Mouse (Mus musculus): ENCODE measurements at regions not wholly inside any gene's neighbourhood (a gene's known extent, or its start where the extent isn't known, plus 50 kb on each side); places are given as distances from the start of the nearest gene placed in this dataset.

DNA sequence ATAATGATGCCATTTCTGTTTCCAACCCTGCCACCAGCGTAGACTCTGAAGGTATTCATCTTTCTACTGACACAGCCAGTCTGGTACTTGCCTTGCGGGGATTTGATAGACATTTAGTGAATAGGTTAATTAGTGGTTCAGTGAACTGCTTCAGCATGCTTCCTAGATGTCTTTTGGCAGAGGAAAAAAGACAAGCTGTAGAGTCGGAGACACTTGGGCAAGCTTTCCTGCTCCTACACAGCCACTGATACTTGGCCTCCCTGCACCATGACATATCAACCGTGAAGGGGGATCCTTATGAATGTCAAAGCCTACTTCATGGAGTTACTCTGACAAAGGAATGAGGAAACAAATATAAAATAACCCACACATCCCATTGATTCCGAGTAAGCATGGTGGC lies 308.7 kb downstream of the Kctd12 start:
- in situ Hi-C loops (cut with MboI; ENCODE audit: low sequenced_read_pairs): no loop called here

DNA sequence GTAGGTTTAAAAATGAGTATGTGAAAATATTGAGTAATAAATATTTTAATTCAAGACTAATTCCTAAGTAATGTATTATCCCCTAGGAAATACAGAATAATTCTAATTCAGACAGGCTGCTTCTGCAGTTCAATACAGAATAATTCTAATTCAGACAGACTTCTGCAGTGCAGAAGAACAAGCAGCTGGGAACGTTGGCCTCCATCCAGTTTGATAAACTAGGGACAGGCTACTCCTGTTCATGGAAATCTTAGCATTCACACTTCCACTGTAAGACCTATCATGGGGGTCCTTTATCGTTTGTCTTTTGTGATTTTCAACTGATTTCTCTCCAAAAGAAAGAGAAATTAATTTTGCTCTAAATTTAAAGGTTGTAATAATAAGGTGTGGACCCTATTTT lies 319.2 kb downstream of the Kctd12 start:
- in situ Hi-C loops (cut with MboI; ENCODE audit: low sequenced_read_pairs): no loop called here

DNA sequence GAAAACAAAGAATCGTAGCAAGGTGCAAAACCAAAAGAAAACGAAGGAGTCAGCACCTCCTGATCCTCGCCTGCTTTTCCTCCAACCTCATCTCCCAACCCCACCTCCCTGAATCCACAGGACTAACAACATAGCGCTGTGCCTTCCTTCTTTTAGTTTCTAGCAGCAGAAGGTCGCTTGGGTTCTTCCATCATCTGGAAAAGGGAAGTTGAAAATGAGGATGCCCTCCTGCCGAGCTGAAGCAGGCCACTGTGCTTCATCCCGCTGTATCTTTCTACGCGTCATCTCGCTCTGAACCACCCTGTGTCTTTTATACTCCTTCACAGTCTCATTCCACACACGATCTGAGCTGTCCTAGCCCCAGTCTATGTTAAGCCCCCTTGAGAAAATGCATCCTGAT lies 322.1 kb downstream of the Kctd12 start:
- in situ Hi-C loops (cut with MboI; ENCODE audit: low sequenced_read_pairs): no loop called here

DNA sequence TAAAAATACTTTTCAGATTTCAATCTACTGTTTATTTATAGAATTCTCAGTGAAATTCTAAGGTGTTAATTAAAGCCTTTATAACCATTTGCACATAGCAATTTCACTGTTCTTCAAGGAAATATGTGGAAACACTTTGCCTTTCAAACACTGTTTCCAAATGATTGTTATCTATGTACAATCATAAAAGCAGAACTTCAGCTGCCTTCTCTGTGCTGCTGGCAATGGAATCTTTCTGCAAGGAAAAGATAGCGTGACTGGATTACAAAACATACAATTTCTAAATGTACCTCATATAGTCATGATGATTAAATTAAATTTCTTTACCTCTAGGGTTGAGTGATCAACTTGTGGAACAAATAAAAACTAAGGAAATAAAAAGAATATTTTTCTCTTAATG lies 326.2 kb downstream of the Kctd12 start:
- in situ Hi-C loops (cut with MboI; ENCODE audit: low sequenced_read_pairs): no loop called here

DNA sequence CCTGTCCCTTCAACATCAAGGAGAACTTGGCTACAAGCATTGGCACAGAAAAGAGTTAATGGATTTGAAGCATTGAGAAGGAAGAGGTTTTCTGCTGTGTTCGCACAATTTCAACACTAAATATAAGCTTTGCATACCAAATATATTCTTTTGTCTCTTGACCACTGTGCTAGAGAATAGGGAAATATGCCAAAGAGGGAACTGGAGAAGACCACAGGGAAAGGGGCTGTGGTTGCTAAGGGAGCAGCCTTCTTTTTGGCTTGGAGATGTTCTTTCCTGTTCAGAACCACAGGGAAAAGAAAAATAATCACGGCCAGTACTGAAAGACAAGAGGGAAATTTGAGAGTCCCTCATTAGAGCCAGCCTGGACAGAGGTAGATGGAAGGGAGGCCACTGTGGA lies 352.8 kb downstream of the Kctd12 start:
- in situ Hi-C loops (cut with MboI; ENCODE audit: low sequenced_read_pairs): no loop called here

DNA sequence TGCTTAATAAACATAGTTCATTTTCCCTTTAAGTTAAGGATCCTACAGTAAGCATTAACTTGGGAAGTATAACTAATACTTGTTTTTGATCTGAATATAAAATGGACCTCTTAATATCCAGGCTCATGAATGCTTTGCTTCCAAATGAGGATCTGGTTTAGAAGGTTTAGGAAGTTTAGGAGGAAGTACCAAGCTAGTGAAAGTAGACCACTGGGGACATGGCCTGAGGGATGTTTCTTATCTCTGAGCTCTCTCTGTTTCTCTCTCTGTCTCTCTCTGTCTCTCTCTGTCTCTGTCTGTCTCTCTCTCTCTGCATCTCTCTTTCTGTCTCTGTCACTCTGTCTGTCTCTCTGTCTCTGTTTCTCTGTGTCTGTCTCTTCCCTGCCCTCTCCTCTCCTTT lies 360.9 kb downstream of the Kctd12 start:
- in situ Hi-C loops (cut with MboI; ENCODE audit: low sequenced_read_pairs): no loop called here

DNA sequence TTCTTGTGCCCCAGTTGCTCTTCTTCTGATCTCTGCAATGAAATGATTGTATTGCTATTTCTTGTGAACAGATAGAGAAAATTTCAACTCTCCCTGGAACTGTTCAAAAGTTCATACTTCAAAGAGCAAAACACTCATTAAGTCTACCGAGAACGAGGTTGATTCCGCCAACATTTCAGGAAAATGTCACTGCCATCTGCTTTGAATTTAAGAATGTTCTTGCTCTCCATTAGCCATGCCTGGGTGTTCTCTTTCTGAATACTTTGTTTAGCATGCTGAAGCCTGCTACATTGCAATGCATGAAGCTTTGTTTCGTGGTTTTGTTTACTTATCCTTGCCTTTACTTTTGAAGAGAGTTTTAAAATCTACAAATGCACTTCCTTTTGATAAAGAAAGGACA lies 363.4 kb downstream of the Kctd12 start:
- in situ Hi-C loops (cut with MboI; ENCODE audit: low sequenced_read_pairs): no loop called here

DNA sequence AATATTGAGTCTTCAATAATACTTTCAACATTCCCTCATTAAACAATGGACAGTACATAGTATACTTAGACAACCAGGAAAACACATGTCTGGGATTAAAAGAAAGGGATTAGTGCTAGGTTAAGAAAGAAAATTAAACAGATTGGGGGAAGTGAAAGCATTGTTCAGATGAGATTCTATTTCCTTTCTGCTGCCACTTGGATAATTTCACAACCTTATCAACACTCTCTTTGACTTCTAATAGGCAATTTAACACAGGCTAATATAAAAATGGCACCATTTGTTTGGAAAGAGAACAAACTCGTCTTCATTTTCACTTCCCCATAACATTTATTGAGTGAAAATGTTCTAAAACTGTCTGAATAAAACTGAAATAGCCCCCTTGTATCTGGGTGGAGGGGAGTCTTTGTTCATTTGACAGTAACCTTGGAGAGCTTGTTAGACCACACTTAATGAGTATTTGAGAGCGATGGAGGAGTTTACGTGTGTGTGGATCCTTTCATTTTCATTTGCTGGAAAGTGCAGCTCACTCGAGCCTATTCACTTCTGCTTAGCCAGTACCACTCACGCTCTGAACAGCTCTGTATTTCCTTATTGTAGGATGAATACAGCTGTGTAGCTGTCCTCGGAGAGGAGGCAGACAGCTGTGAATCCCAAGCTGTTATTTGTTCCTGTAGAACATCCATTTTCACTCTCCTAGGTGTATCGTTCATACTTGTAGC lies 366.7 kb downstream of the Kctd12 start:
- in situ Hi-C loops (cut with MboI; ENCODE audit: low sequenced_read_pairs): no loop called here

DNA sequence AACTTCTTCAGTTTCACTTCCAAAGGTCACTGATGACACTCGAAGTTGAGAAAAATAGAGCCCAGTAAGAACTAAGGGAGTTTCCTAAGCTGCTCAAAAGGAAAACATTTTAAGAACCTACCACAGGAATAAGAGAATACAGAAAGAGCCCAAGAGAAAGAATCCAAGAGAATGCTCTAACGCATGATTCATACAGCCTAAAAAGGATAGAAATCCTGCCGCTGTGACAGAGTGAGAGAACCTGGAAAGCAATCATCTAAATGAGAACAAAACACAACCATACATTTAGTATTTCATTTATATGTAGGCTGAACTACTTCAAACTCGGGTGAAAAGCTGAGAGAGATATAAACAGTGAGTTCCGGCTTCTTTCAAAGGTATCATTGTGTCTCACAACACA lies 376.4 kb downstream of the Kctd12 start:
- in situ Hi-C loops (cut with MboI; ENCODE audit: low sequenced_read_pairs): no loop called here

DNA sequence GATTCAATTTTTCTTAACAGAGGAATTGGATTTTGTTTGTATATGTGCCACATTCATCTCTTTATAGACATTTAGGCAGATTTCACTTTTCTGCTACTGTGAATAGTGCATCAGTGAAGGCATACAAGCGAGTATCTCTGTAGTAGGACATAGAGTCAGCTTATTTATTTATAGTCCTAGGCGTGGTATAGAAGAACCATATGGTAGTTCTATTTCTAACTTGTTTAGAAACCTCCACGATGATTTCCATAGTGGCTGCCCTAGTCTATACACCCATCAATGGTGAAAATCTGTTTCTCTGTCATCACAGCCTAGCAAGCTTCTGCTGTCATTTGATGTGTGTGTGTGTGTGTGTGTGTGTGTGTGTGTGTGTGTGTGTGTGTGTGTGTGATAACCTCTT lies 387.6 kb downstream of the Kctd12 start:
- in situ Hi-C loops (cut with MboI; ENCODE audit: low sequenced_read_pairs): no loop called here

DNA sequence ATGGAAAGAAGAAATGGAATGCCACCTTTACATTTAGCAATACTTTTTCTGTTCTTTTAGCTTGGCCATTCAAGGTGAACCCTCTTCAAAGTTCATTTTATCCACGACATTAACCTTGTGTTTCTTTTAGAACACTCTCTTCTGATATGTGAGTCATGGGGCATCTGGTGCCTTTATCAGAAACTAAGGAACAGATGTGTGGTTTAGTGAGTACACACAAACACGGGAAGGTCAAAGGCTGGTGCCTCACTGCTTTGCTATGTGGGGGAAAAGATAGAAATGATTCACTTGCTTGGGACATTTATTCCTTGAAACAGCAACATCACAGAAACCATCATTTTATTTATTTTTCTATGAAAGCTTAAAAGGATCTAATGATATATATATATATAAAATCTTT lies 428.7 kb downstream of the Kctd12 start:
- in situ Hi-C loops (cut with MboI; ENCODE audit: low sequenced_read_pairs): no loop called here

DNA sequence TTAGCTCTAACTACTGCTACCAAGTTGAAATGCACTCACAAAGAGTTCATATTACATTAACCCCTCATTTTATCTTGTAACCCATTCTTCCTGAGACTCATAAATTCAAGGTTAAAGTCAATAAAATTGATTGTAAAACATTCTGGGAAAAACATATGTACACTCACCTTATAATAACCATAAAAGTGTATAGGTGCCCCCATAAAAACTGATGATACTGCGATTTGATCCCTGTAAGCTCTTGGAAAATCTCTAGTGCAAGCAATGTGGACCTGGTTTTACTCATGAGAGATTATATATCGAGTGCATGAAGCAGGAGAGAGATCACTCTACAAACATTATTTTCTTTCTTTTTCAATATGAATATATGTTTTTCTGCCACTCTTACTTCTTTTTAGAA lies 429.8 kb downstream of the Kctd12 start:
- in situ Hi-C loops (cut with MboI; ENCODE audit: low sequenced_read_pairs): no loop called here

DNA sequence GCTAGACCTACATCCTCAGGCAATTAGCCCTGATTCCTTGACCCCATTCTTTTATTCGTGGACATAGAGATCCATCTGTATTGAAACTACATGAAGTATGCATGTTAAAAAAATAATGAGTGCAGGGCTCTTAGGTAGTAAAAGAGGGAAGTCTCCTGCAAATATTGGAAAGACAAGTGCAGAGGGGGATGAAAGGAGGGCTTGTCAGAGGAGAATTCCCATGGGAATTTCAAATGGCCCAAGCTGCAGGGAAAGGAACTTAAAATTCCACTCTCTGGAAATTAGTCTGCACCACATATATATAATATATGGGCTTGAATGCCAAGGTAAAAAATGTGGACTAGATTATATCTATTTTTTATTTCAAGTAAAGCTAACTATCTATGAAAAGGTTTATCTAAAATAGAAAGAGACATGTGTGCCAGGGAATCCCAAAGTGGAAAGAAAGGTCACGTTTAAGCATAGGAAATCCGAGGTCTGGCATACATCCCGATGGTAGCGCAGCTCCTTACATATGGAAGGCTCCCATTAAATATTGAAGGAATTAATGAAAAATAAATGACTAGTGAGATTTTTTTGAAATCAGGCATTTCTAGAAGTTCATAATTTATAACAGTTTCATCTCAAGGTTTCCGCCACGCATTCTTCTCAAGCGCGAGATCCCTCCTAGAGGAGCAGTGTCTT lies 457.4 kb downstream of the Kctd12 start:
- in situ Hi-C loops (cut with MboI; ENCODE audit: low sequenced_read_pairs): no loop called here

DNA sequence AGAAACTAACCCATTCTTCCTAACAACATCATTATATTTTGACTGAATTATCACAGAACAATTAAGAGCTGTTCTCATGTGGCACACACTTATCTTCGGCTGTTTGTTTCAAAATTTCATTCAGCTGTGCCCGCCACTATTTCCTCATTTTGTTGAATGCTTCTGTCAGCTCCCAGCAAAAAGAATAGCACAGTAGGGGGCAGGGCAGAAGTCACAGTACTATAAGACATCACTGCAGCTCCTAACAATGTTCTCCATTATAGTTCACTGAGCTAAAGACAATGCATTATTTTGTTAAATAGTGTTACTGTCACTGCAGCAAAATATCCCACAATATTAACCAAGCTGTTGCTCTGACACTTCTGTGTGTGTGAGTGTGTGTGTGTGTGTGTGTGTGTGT lies 465.7 kb downstream of the Kctd12 start:
- in situ Hi-C loops (cut with MboI; ENCODE audit: low sequenced_read_pairs): loop anchor here (10.0 kb wide), 1 partner anchor 468 kb away; the partner anchor contains the start of gene Kctd12

DNA sequence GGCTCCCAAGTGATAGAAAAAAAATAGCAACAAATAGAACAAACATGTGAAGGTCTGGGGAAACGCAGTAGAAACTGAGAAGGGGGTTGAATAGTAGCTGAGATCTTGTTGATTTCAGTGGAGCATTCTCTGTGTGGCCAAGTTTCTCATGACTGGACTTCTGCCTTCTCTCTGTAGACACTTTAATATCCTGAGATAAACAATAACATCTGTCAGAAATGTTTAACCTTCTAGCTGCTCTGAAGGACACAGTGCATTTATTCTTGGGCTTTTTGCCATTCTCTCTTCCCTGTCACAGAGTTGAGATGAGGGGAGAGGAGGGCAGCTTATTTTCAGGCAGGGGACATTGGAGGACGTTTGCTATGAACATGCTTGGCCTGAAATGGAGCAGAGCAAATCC lies 467.9 kb downstream of the Kctd12 start:
- in situ Hi-C loops (cut with MboI; ENCODE audit: low sequenced_read_pairs): loop anchor here (10.0 kb wide), 1 partner anchor 470 kb away; the partner anchor contains the start of gene Kctd12

DNA sequence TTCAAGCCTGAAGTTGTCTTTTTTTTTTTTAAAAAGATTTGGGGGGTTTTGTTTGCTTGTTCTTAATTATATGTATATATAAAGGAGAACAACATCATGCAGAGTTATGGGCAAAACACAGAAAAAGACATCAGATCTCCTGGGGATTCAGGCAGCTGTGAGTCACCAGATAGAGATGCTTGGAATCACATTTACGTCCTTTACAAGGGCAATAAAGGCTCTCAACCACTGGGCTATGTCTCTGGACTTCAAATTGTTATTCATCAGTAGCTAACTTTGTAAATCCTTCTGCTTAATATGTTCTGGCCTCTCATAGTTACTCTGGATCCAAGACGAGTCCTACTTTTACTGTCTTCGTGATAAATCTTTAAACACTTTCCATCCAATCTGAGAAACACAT lies 469.8 kb downstream of the Kctd12 start:
- in situ Hi-C loops (cut with MboI; ENCODE audit: low sequenced_read_pairs): loop anchor here (10.0 kb wide), 1 partner anchor 472 kb away; the partner anchor contains the start of gene Kctd12

DNA sequence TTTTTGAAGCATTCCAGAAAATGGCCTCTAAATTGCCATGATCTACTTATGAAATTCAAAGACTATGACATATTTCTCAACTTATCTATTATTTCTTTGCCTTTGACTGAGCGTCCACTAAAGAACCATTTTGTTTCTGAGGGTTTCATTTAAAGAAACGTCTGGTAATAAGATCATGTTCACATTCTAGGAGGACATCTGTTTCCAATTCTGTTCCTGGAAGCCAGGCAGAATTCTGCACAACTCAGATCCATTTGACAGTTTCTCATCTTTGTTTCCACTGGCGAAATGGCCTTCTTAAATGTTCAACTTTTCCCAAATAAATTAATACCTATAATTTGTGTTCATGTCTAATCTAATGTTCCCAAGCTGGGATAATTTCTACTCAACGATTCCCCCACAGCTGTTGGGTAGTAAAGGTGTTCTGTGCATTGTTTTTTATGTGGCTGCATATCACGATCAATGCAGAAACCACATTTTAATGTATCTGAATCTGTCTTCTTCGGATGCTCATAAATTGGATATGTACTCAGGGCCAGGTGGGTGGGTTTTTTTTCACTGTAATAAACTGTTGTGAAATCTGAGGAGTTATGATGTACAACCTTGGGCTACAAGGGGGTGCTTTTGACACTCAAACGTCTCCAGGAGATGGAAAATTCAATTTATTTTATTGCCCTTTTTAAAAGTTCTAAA lies 470.6 kb downstream of the Kctd12 start:
- in situ Hi-C loops (cut with MboI; ENCODE audit: low sequenced_read_pairs): loop anchor here (10.0 kb wide), 1 partner anchor 473 kb away; the partner anchor contains the start of gene Kctd12

DNA sequence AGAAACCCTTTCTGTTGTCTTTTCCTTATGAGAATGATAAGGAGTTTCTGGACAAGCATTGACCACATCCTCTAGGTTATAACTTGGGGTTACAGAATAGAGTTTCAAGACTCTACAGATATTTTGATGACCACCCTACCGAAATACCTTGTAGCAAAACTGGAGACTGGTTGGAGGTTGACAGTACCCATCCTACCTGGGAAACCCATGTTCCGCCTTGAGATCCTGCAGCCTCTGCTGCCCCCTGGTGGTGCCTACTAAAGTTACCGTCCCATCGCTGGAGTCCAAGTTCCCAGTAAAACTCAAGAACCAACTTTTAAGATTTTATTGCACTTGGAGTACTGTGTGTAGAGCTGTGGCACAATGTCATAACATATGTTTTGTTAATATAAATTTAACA lies 472.1 kb downstream of the Kctd12 start:
- in situ Hi-C loops (cut with MboI; ENCODE audit: low sequenced_read_pairs): loop anchor here (10.0 kb wide), 1 partner anchor 474 kb away; the partner anchor contains the start of gene Kctd12

DNA sequence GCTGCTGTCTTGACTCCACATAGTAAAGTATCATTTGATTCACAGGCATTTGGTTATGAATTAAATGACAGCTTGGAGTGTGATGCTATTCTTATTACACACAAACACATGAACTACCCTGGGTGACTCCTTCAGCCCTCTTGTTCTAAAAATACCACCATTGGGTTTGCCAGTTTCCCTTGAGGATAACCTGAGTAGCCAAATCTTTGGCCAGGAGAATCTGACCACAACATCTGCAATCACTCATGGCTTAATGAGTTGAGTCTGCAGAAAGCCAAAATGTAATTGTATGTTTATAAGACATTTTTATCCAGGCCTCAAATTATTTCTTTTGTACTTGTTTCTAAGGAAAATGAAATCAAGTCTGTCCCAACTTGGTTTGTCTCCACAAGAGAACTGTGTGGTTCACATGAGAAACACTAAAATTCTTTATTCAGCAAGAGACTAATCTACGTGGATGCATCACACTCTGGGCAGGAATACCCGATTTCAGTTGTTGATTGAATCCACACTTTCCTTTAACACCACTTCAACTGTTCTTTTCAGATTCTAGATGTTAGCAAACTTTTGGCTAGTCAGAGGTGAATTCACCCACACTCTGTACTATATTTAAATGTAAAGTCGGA lies 476.6 kb downstream of the Kctd12 start:
- in situ Hi-C loops (cut with MboI; ENCODE audit: low sequenced_read_pairs): no loop called here

DNA sequence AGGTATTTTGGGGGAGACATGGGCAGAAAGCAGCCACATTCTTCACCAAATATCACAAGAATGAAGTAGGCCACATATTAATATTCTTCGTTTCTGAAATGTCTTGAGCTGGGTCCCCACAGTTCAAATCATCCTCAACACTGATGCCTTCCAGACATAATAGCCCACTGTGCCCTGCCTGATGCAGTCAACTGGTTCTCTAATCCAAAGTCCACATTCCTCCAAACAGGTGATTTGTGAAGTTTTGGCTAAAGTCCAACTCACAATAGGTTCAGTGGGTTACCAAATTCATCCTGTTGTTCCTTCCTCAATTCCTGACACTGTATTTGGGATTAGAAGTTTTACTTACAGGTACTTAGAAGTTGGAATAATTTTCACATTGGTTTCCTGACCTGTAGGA lies 485.3 kb downstream of the Kctd12 start:
- in situ Hi-C loops (cut with MboI; ENCODE audit: low sequenced_read_pairs): no loop called here

DNA sequence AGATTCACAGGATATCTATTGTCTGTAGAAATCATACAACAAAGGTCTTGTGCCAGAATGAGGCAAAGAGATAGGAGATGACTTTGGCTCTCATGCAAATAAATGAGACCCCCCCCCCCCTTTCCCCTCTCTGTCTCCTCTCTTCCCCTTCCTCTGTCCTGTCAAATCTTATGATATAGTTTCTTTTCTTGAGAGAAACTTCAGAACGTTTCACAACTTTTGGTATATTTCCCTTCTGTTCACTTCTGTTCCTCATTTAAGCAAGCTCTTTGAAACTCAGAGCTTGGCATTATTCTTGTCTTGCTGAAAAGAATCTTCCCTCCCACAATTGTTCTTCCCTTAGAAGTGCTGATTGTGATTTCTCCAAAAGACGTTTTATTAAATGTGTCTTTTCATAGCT lies 490.1 kb downstream of the Kctd12 start:
- in situ Hi-C loops (cut with MboI; ENCODE audit: low sequenced_read_pairs): no loop called here

Measured in CH12F3 (cell line).